Mouse (Mus musculus) CD4-positive, CD25-positive, alpha-beta regulatory T cell, adult 4 months (primary cell): ENCODE data around the gene Dok3. TPM values are rescaled to one million over a fixed set of nuclear protein-coding genes. Genes with fewer than 3 reads are reported as not detected.

Experiments used
- ATAC-seq: one replicate; pipeline ENCODE4 v1.8.0; 2017
- polyA plus RNA-seq, 2 experiments: library from polyadenylated mRNA; unstranded; fragments of 100-300 nt; shearing (Covaris generic); gene quantifications; one replicate each; pipeline ENCODE4 v1.2.1; 2017

Dok3 gene
- polyA plus RNA-seq, 2 experiments from 2014 or later = 0.35 to 1.0 TPM

- peak; percentile 94 for ATAC-seq
Observed at GRCm38 (mm10) chr13:55536194-55537175, 7.4 kb upstream of the Dok3 start, which contains the start of gene Ddx41. Ddx41 (minus strand) TSS chr13:55536658.

GRCm38 (mm10) chr13:55535796-55536193 is 6.7 kb upstream of the Dok3 start:
- no peak for ATAC-seq

GRCm38 (mm10) chr13:55535191-55535590 is 6.1 kb upstream of the Dok3 start:
- ATAC-seq = no peak

GRCm38 (mm10) chr13:55527834-55528772 is 993 bp downstream of the Dok3 start:
- no peak for ATAC-seq

- no peak for ATAC-seq
Observed at GRCm38 (mm10) chr13:55527212-55527611, 1.9 kb downstream of the Dok3 start.

GRCm38 (mm10) chr13:55525733-55526553 is 3.2 kb downstream of the Dok3 start:
- ATAC-seq = no peak

GRCm38 (mm10) chr13:55523951-55524600 is 5.0 kb downstream of the Dok3 start:
- no peak for ATAC-seq

- ATAC-seq = no peak
Observed at GRCm38 (mm10) chr13:55523278-55523677, 5.8 kb downstream of the Dok3 start.

GRCm38 (mm10) chr13:55522730-55523129 is 6.4 kb downstream of the Dok3 start:
- no peak for ATAC-seq

- ATAC-seq = no peak
Observed at GRCm38 (mm10) chr13:55519606-55520005, 9.5 kb downstream of the Dok3 start.

- ATAC-seq = peak; percentile 31
Observed at GRCm38 (mm10) chr13:55516955-55517354, 12.1 kb downstream of the Dok3 start.

GRCm38 (mm10) chr13:55513828-55514227 is 15.3 kb downstream of the Dok3 start:
- ATAC-seq = no peak

GRCm38 (mm10) chr13:55513111-55513748 is 15.9 kb downstream of the Dok3 start, which contains the start of gene Pdlim7:
Pdlim7 (minus strand) TSS chr13:55513676.
- peak; percentile 89 for ATAC-seq

GRCm38 (mm10) chr13:55512379-55513031 is 16.6 kb downstream of the Dok3 start:
- no peak for ATAC-seq

GRCm38 (mm10) chr13:55511492-55511861 is 17.6 kb downstream of the Dok3 start:
- ATAC-seq = no peak

GRCm38 (mm10) chr13:55510668-55511491 is 18.2 kb downstream of the Dok3 start:
- ATAC-seq = no peak

GRCm38 (mm10) chr13:55510332-55510667 is 18.8 kb downstream of the Dok3 start:
- no peak for ATAC-seq

- no peak for ATAC-seq
Observed at GRCm38 (mm10) chr13:55508531-55508930, 20.6 kb downstream of the Dok3 start.

- ATAC-seq = no peak
Observed at GRCm38 (mm10) chr13:55507877-55508276, 21.2 kb downstream of the Dok3 start.

- ATAC-seq = no peak
Observed at GRCm38 (mm10) chr13:55506697-55507096, 22.4 kb downstream of the Dok3 start.
